21 mouse cellular contexts compared by ENCODE assay signal in genomic region chr16:33561308-33562009, GRCm38 (mm10). TPM values are rescaled to one million over a fixed set of nuclear protein-coding genes. Genes with fewer than 3 reads are reported as not detected.
A peak's percentile ranks its signal among the peaks of the same experiment; 100 is the strongest.
DNase-seq lines count a peak whose midpoint lies in the region; TF ChIP-seq lines count a peak whose summit lies in the region.
"Had no signal": no experiment of that assay in that cellular context is flagged by ENCODE, and none has a peak within 500 bp of the region (broad histone marks: within the 10 kb centered on the region; RNA-seq: fewer than 3 reads in every experiment).

No protein-coding gene starts in this region.

- 74% methylated on average over 12 of the region's 12 CpGs for WGBS in kidney, adult 2 months

- H3K79me2 ChIP-seq in myocyte (ENCODE audit: control insufficient read depth, insufficient read depth), result no peaks in the 10 kb centered on the region

- H3K36me3 ChIP-seq in kidney, adult 2 months (ENCODE audit: control insufficient read depth, insufficient read depth, low read length), result no peaks in the 10 kb centered on the region
- H3K36me3 ChIP-seq in myocyte (ENCODE audit: control insufficient read depth, insufficient read depth), result no peaks in the 10 kb centered on the region
- H3K36me3 ChIP-seq: limb, embryonic 12.5 days; liver, embryonic 13.5 days; midbrain, embryonic 15.5 days had no signal

- no peak overlapping the region for H3K4me3 ChIP-seq in gastrocnemius, adult 2 months
- H3K4me3 ChIP-seq in kidney, adult 2 months (ENCODE audit: insufficient read depth, low read depth, low read length), result no peak overlapping the region
- H3K4me3 ChIP-seq in brown adipose tissue, adult 24 weeks (ENCODE audit: insufficient read depth, low read depth, low read length), result no peak overlapping the region
- no peak overlapping the region for H3K4me3 ChIP-seq in myocyte
- H3K4me3 ChIP-seq: limb, embryonic 12.5 days; liver, embryonic 13.5 days; midbrain, embryonic 15.5 days had no signal

- intact Hi-C loops in gastrocnemius, adult 2 months (cut with DNase I), result loop anchor here (2.0 kb wide), 2 partner anchors 123 to 177 kb away; partner anchors contain the start of gene Heg1

- no peak for TF ChIP-seq CTCF in gastrocnemius, adult 2 months (IDR thresholded peaks at IDR 0.05)
- no peak for TF ChIP-seq CTCF in kidney, adult 2 months (conservative IDR thresholded peaks at IDR 0.05; ENCODE audit: insufficient read depth, insufficient read length, low read depth, low read length)

- H3K4me1 ChIP-seq in kidney, adult 2 months (ENCODE audit: control insufficient read depth, insufficient read depth, low read length), result peaks cover 3% of the 10 kb centered on the region; the same call in 1 of the 2 replicates
- peaks cover 17% of the 10 kb centered on the region for H3K4me1 ChIP-seq in brown adipose tissue, adult 24 weeks (ENCODE audit: control insufficient read depth, insufficient read depth, insufficient read length, low read length)
- H3K4me1 ChIP-seq: liver, embryonic 13.5 days had no signal

- no peak overlapping the region for H3K4me2 ChIP-seq in myocyte (ENCODE audit: low read depth)
- H3K4me2 ChIP-seq: limb, embryonic 12.5 days; liver, embryonic 13.5 days; midbrain, embryonic 15.5 days had no signal

- no peak for TF ChIP-seq POLR2A in kidney, adult 2 months (IDR thresholded peaks at IDR 0.05; ENCODE audit: low read depth, low read length)
- no peak for TF ChIP-seq POLR2A in myocyte (IDR thresholded peaks at IDR 0.05; ENCODE audit: insufficient read length, low read depth)

- no peak overlapping the region for H3ac ChIP-seq in myocyte (ENCODE audit: control insufficient read depth, insufficient read length)

- no peak for DNase-seq in gastrocnemius, adult 2 months
- no peak for DNase-seq in gastrocnemius, adult 18-20 months (ENCODE audit: low spot score)
- peak; percentile 40 for DNase-seq in kidney, adult 2 months
- DNase-seq in kidney, postnatal 4 days, result no peak
- DNase-seq in T-cell, adult 2 months (ENCODE audit: low spot score), result no peak
- DNase-seq in layer of hippocampus, adult 9-10 months (ENCODE audit: low spot score), result no peak
- DNase-seq: adrenal gland, postnatal 25 days; cerebellum, adult 11 months; cerebellum, adult 9-11 months; kidney, adult 18-20 months; kidney, postnatal 14 days; liver, embryonic 13.5 days; lung, adult 2 months; lung, postnatal 14 days; right cerebral cortex, postnatal 4 days had no signal

- peak overlapping the region; percentile 77 for H3K27ac ChIP-seq in gastrocnemius, adult 2 months
- H3K27ac ChIP-seq in kidney, adult 2 months (ENCODE audit: insufficient read depth, low read depth, low read length), result no peak overlapping the region
- H3K27ac ChIP-seq in brown adipose tissue, adult 24 weeks (replicated peaks; ENCODE audit: low read depth, low read length), result peak overlapping the region; percentile 12; the same call in 1 of the 2 replicates
- H3K27ac ChIP-seq: liver, embryonic 13.5 days had no signal

- no peaks in the 10 kb centered on the region for H3K27me3 ChIP-seq in kidney, adult 2 months (replicated peaks; ENCODE audit: control insufficient read depth, insufficient read depth, low read length)
- H3K27me3 ChIP-seq in myocyte (ENCODE audit: control insufficient read depth, insufficient read depth, insufficient read length), result no peaks in the 10 kb centered on the region
- H3K27me3 ChIP-seq: limb, embryonic 12.5 days; liver, embryonic 13.5 days; midbrain, embryonic 15.5 days had no signal

TF ChIP-seq in myocyte, 11 proteins besides CTCF, POLR2A, EP300 and RAD21:
- TF ChIP-seq SRF (IDR thresholded peaks at IDR 0.05; ENCODE audit: control insufficient read depth, insufficient read length, low read depth), result no peak
- no peak for TF ChIP-seq USF1 (IDR thresholded peaks at IDR 0.05; ENCODE audit: low read depth)
- TF ChIP-seq E2F4 (IDR thresholded peaks at IDR 0.05; ENCODE audit: insufficient read depth), result no peak
- peak; percentile 87 for TF ChIP-seq TCF12 (IDR thresholded peaks at IDR 0.05; ENCODE audit: insufficient read depth, poor library complexity, severe bottlenecking)
- no peak for TF ChIP-seq CEBPB (IDR thresholded peaks at IDR 0.05; ENCODE audit: insufficient read depth, poor library complexity, severe bottlenecking)
- no peak for TF ChIP-seq MAX (IDR thresholded peaks at IDR 0.05; ENCODE audit: low read depth)
- peak; percentile 48 to 99 (median 79) for TF ChIP-seq MYOG (IDR thresholded peaks at IDR 0.05; ENCODE audit: control insufficient read depth in 1 of 3, insufficient read depth in 1 of 3, insufficient read length in 2 of 3, low read depth in 2 of 3)
- TF ChIP-seq POLR2AphosphoS2 (IDR thresholded peaks at IDR 0.05; ENCODE audit: insufficient read length, low read depth), result no peak
- no peak for TF ChIP-seq REST (IDR thresholded peaks at IDR 0.05; ENCODE audit: insufficient read depth, insufficient read length)
- peak in 2 of 3 experiments; percentile 92 to 94 for TF ChIP-seq MYOD1 (IDR thresholded peaks at IDR 0.05; ENCODE audit: control insufficient read depth in 1 of 3, insufficient read length in 2 of 3, low read depth in 2 of 3)
- TF ChIP-seq TCF3 (IDR thresholded peaks at IDR 0.05; ENCODE audit: insufficient read length, low read depth), result peak; percentile 56
TF ChIP-seq in myocyte: peak in this region for 4.

RNA-seq across cellular contexts. Expression of gene Slc12a8, which starts 44.3 kb away (rescaled TPM):
- total RNA-seq in gastrocnemius, adult 2 months (2021), result under 1 TPM; 0.15 to 0.47 TPM
- under 1 TPM; 0.09 to 0.17 TPM for total RNA-seq in gastrocnemius, adult 18-20 months (2021)
- polyA plus RNA-seq in kidney, adult 2 months (2012; rRNA removed), result 0.50 and 0.88 TPM in 2 replicates
- not detected in 2 replicates for polyA plus RNA-seq in brown adipose tissue, adult 24 weeks (2012; ENCODE audit: insufficient read depth, insufficient read length, missing spikeins)
- polyA plus RNA-seq in myocyte (2012; fragmentation: generic; extraction: Trizol), result 0.42 TPM
- total RNA-seq: common myeloid progenitor, adult 5-6 weeks; megakaryocyte, adult 5-6 weeks had no signal
